In genomic region chr8:125270292-125270691, GRCm38 (mm10) we compare ENCODE assay signal across 22 mouse cellular contexts.
DNase-seq lines count a peak whose midpoint lies in the region; ATAC-seq lines count a peak whose summit lies in the region.
"Had no signal": no experiment of that assay in that cellular context is flagged by ENCODE, and none has a peak within 500 bp of the region (broad histone marks: within the 10 kb centered on the region; RNA-seq: fewer than 3 reads in every experiment).

No protein-coding gene starts in this region.

- 61% methylated on average over 7 of the region's 7 CpGs for WGBS in heart, embryonic 10.5 days
- WGBS in intestine, embryonic 16.5 days, result 56% methylated on average over 7 of the region's 7 CpGs

- 0 out of 2 replicates have a peak, but pooled peaks have one; percentile 39 for ATAC-seq in intestine, embryonic 16.5 days
- ATAC-seq: forebrain, embryonic 14.5 days; forebrain, embryonic 16.5 days had no signal

- H3K4me3 ChIP-seq in heart, embryonic 10.5 days, result no peak overlapping the region
- H3K4me3 ChIP-seq in intestine, embryonic 16.5 days (ENCODE audit: low read length), result no peak overlapping the region
- H3K4me3 ChIP-seq: embryonic facial prominence, embryonic 13.5 days; embryonic facial prominence, embryonic 15.5 days; erythroblast, embryonic 14.5 days; forebrain, embryonic 10.5 days; forebrain, embryonic 12.5 days had no signal

- H3K4me2 ChIP-seq in intestine, embryonic 16.5 days (ENCODE audit: low read depth, low read length), result no peak overlapping the region
- H3K4me2 ChIP-seq: embryonic facial prominence, embryonic 13.5 days; embryonic facial prominence, embryonic 15.5 days; forebrain, embryonic 12.5 days had no signal

- H3K27me3 ChIP-seq in heart, embryonic 10.5 days (ENCODE audit: insufficient read depth, poor library complexity, severe bottlenecking), result no peaks in the 10 kb centered on the region
- H3K27me3 ChIP-seq in intestine, embryonic 16.5 days (replicated peaks; ENCODE audit: control insufficient read depth, insufficient read depth, low read length), result no peaks in the 10 kb centered on the region
- H3K27me3 ChIP-seq: embryonic facial prominence, embryonic 13.5 days; forebrain, embryonic 12.5 days had no signal

- no peak for DNase-seq in heart, embryonic 10.5 days (ENCODE audit: low spot score)
- no peak for DNase-seq in heart, postnatal 4 days
- peak; percentile 63 for DNase-seq in yolk sac, embryonic 10.5 days (ENCODE audit: low spot score)
- DNase-seq in ovary, postnatal 10 days (ENCODE audit: low spot score), result no peak
- DNase-seq: adrenal gland, adult 2 months; adrenal gland, postnatal 10 days; adrenal gland, postnatal 25 days; cerebellum, adult 11 months; cerebellum, adult 18-20 months; cerebellum, adult 8-10 months; cerebellum, adult 9-11 months; cerebellum, postnatal 14 days; cerebellum, postnatal 36 days; embryo, embryonic 11 days had no signal

- 0 out of 2 replicates have a peak overlapping the region, but pooled peaks have one; percentile 19 for H3K27ac ChIP-seq in heart, embryonic 10.5 days
- H3K27ac ChIP-seq in intestine, embryonic 16.5 days (ENCODE audit: low read length), result no peak overlapping the region
- H3K27ac ChIP-seq: embryonic facial prominence, embryonic 13.5 days; embryonic facial prominence, embryonic 15.5 days; forebrain, embryonic 10.5 days; forebrain, embryonic 12.5 days had no signal

- peaks cover 37% of the 10 kb centered on the region for H3K4me1 ChIP-seq in heart, embryonic 10.5 days
- H3K4me1 ChIP-seq in intestine, embryonic 16.5 days (ENCODE audit: control insufficient read depth, insufficient read depth, low read length), result peaks cover 25% of the 10 kb centered on the region

- H3K36me3 ChIP-seq in heart, embryonic 10.5 days, result no peaks in the 10 kb centered on the region
- H3K36me3 ChIP-seq in intestine, embryonic 16.5 days (ENCODE audit: control insufficient read depth, insufficient read depth, low read length), result no peaks in the 10 kb centered on the region
- H3K36me3 ChIP-seq: embryonic facial prominence, embryonic 13.5 days; embryonic facial prominence, embryonic 15.5 days; forebrain, embryonic 10.5 days; forebrain, embryonic 12.5 days had no signal

- no peak overlapping the region for H3K9ac ChIP-seq in intestine, embryonic 16.5 days (ENCODE audit: low read depth, low read length)
- H3K9ac ChIP-seq: embryonic facial prominence, embryonic 13.5 days; embryonic facial prominence, embryonic 15.5 days; forebrain, embryonic 12.5 days had no signal

- no peaks in the 10 kb centered on the region for H3K9me3 ChIP-seq in heart, embryonic 10.5 days
- no peaks in the 10 kb centered on the region for H3K9me3 ChIP-seq in intestine, embryonic 16.5 days (ENCODE audit: control insufficient read depth, low read length)
- H3K9me3 ChIP-seq: embryonic facial prominence, embryonic 13.5 days; embryonic facial prominence, embryonic 15.5 days; forebrain, embryonic 12.5 days had no signal
